Mouse (Mus musculus) CH12.LX (cell line): Measurements from ENCODE around the gene Ogdh.

Experiments
- CTCF ChIP-seq, 2 experiments: IDR thresholded peaks in 1 of 2; conservative IDR thresholded peaks in 1 of 2; 2 replicates each; pipeline ENCODE4 v1.5.1; 2011 to 2012; ENCODE audit warnings: low read depth in 2 of 2, low read length in 2 of 2, improper control_type of control experiment in 1 of 2, inconsistent platforms in 1 of 2, mild to moderate bottlenecking in 1 of 2, moderate library complexity in 1 of 2
- EP300 ChIP-seq: IDR thresholded peaks from 2 replicates; pipeline ENCODE4 v1.6.1; 2011; ENCODE audit warnings: low read length, improper control_type of control experiment
- MEF2A ChIP-seq: IDR thresholded peaks from 2 replicates; pipeline ENCODE4 v1.6.1; 2014; ENCODE audit warnings: low read depth, mild to moderate bottlenecking, inconsistent platforms, low read length, improper control_type of control experiment, borderline replicate concordance
- POLR2A ChIP-seq: IDR thresholded peaks from 2 replicates; pipeline ENCODE4 v1.6.1; 2011; ENCODE audit warnings: low read depth, mild to moderate bottlenecking, improper control_type of control experiment, low read length
- TBP ChIP-seq: conservative IDR thresholded peaks from 2 replicates; pipeline ENCODE4 v1.6.1; 2011; ENCODE audit warnings: low read depth, low read length, improper control_type of control experiment

GRCm38 (mm10) chr11:6372784-6373183 is 81.4 kb downstream of the Ogdh start:
- TF ChIP-seq EP300 (no peak), MEF2A (no peak), POLR2A (no peak), CTCF (conservative IDR thresholded peaks at IDR 0.05 in 1 of 2, IDR thresholded peaks at IDR 0.05 in 1 of 2; ENCODE audit: low read depth in 2 of 2, low read length in 2 of 2) (no peak), TBP (no peak)
